Mouse (Mus musculus) retina, embryonic 14.5 days (tissue): ENCODE measurements around the gene Rab30.
"Not testable (repeated sequence)": the region's sequence is repeated elsewhere in the genome, so short reads cannot be mapped to it uniquely, and the experiment has no call there.

Experiments used
- DNase-seq: peaks from one replicate; pipeline ENCODE4 v3.0.0-alpha.2; 2015; ENCODE audit warnings: low spot score

Rab30 gene

GRCm38 (mm10) chr7:92750395-92750794, 9.0 kb downstream of the Rab30 start:
- DNase-seq, result no peak

- no peak for DNase-seq
Measured at GRCm38 (mm10) chr7:92758067-92758466, 16.7 kb downstream of the Rab30 start.

- no peak for DNase-seq
Measured at GRCm38 (mm10) chr7:92760651-92761050, 19.2 kb downstream of the Rab30 start.

- DNase-seq, result no peak
Measured at GRCm38 (mm10) chr7:92761161-92761560, 19.8 kb downstream of the Rab30 start.

- no peak for DNase-seq
Measured at GRCm38 (mm10) chr7:92765426-92765825, 24.0 kb downstream of the Rab30 start.

GRCm38 (mm10) chr7:92766096-92767090, 25.0 kb downstream of the Rab30 start:
- no peak for DNase-seq

GRCm38 (mm10) chr7:92768116-92768515, 26.7 kb downstream of the Rab30 start:
- not testable (repeated sequence) for DNase-seq

- no peak for DNase-seq
Measured at GRCm38 (mm10) chr7:92768859-92769258, 27.5 kb downstream of the Rab30 start.

- DNase-seq, result no peak
Measured at GRCm38 (mm10) chr7:92773006-92773405, 31.6 kb downstream of the Rab30 start.

GRCm38 (mm10) chr7:92773596-92773995, 32.2 kb downstream of the Rab30 start:
- DNase-seq, result no peak

- DNase-seq, result no peak
Measured at GRCm38 (mm10) chr7:92774741-92775140, 33.3 kb downstream of the Rab30 start.

GRCm38 (mm10) chr7:92775703-92776102, 34.3 kb downstream of the Rab30 start:
- no peak for DNase-seq

GRCm38 (mm10) chr7:92776647-92777046, 35.2 kb downstream of the Rab30 start:
- DNase-seq, result peak; percentile 18

- peak; percentile 38 for DNase-seq
Measured at GRCm38 (mm10) chr7:92777108-92777973, 35.9 kb downstream of the Rab30 start.

GRCm38 (mm10) chr7:92779058-92779457, 37.7 kb downstream of the Rab30 start:
- DNase-seq, result no peak

- no peak for DNase-seq
Measured at GRCm38 (mm10) chr7:92781361-92781760, 40.0 kb downstream of the Rab30 start.

- no peak for DNase-seq
Measured at GRCm38 (mm10) chr7:92781948-92782347, 40.5 kb downstream of the Rab30 start.

- DNase-seq, result no peak
Measured at GRCm38 (mm10) chr7:92782511-92782910, 41.1 kb downstream of the Rab30 start.

- no peak for DNase-seq
Measured at GRCm38 (mm10) chr7:92783166-92783806, 41.9 kb downstream of the Rab30 start.

GRCm38 (mm10) chr7:92783914-92784313, 42.5 kb downstream of the Rab30 start:
- no peak for DNase-seq

- DNase-seq, result no peak
Measured at GRCm38 (mm10) chr7:92795749-92796148, 54.3 kb downstream of the Rab30 start.

- DNase-seq, result no peak
Measured at GRCm38 (mm10) chr7:92796813-92797212, 55.4 kb downstream of the Rab30 start.
